Mouse (Mus musculus): ENCODE results near the gene Qtrt1. TPM values are rescaled to one million over a fixed set of nuclear protein-coding genes. Genes with fewer than 3 reads are reported as not detected.

Gene Qtrt1
- polyA plus RNA-seq, 1 experiment = not detected

- Histone ChIP-seq H3K4me3 (ENCODE audit: insufficient read depth, low read depth, low read length) (no peak overlapping the region), H3K27ac (ENCODE audit: insufficient read depth, low read depth, low read length) (no peak overlapping the region), H3K4me1 (ENCODE audit: control insufficient read depth, insufficient read depth, low read length) (peaks cover 9% of the 10 kb centered on the region; the same call in 1 of the 2 replicates)
- TF ChIP-seq POLR2A (IDR thresholded peaks at IDR 0.05; ENCODE audit: insufficient read depth, low read depth, low read length) (no peak), CTCF (IDR thresholded peaks at IDR 0.05; ENCODE audit: insufficient read depth, low read depth, low read length) (no peak)
These were observed 30.8 kb upstream of the Qtrt1 start for GRCm38 (mm10) chr9:21380868-21381267.

DNA sequence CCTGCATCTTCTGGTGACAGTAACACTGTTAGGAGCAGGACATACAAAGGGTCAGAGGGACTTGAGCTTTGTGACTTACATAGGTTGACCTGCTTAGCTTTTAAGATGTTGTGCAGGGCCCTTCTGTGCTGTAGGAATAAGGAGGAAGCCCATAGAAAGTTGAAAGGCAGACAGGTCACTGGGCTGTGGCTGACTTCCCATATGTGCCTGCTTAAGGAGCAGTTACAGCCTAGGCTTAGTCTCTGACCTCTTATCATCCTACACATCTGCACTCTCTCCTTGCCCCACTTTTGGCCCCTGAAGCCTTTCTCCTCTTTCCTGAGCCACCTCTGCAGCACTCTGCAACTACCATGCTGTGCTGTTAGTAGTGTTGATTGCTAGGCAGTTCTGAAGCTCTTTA is 27.7 kb upstream of the Qtrt1 start:
- Histone ChIP-seq H3K27ac (ENCODE audit: insufficient read depth, low read depth, low read length) (no peak overlapping the region), H3K4me1 (ENCODE audit: control insufficient read depth, insufficient read depth, low read length) (peaks cover 8% of the 10 kb centered on the region; the same call in 1 of the 2 replicates), H3K4me3 (ENCODE audit: insufficient read depth, low read depth, low read length) (no peak overlapping the region)
- TF ChIP-seq CTCF (IDR thresholded peaks at IDR 0.05; ENCODE audit: insufficient read depth, low read depth, low read length) = no peak
- no peak for TF ChIP-seq POLR2A (IDR thresholded peaks at IDR 0.05; ENCODE audit: insufficient read depth, low read depth, low read length)

DNA sequence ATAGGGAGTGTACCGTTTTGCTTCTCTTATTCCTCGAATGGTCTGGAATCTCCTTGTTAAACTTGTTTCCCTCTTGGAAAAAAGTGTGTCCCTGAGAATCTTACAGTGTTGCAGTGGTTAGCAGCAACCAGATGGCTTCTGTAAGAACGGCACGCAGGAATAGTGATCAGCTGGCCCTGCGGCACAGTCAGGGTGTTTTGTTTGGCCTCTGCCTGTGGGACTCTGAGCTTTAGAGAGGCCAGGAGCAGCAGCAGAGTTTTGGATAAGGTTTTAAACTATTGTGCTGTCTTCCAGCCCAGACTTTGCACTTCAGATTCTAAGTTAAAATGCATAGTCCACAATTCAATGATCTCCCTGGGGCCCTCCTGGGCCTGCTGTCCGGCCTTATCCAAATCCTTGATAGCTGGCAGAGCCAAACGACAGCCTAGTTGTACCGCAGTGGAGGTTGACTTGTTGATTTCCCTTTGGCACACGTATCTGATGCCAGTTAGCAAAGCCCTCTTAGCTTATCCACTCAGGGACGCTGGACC is 18.9 kb upstream of the Qtrt1 start:
- WGBS = 85% methylated on average over 10 of the region's 10 CpGs
- Histone ChIP-seq H3K4me1 (ENCODE audit: control insufficient read depth, insufficient read depth, low read length) (0 out of 2 replicates have a peak, but pooled peaks cover 5% of the 10 kb centered on the region), H3K4me3 (ENCODE audit: insufficient read depth, low read depth, low read length) (no peak overlapping the region), H3K27ac (ENCODE audit: insufficient read depth, low read depth, low read length) (no peak overlapping the region)
- TF ChIP-seq CTCF (IDR thresholded peaks at IDR 0.05; ENCODE audit: insufficient read depth, low read depth, low read length) (no peak), POLR2A (IDR thresholded peaks at IDR 0.05; ENCODE audit: insufficient read depth, low read depth, low read length) (no peak)

GRCm38 (mm10) chr9:21395692-21396091 is 15.9 kb upstream of the Qtrt1 start:
- 90% methylated on average over 3 of the region's 3 CpGs for WGBS
- Histone ChIP-seq H3K4me1 (ENCODE audit: control insufficient read depth, insufficient read depth, low read length) (no peaks in the 10 kb centered on the region), H3K4me3 (ENCODE audit: insufficient read depth, low read depth, low read length) (no peak overlapping the region), H3K27ac (ENCODE audit: insufficient read depth, low read depth, low read length) (no peak overlapping the region)
- TF ChIP-seq POLR2A (IDR thresholded peaks at IDR 0.05; ENCODE audit: insufficient read depth, low read depth, low read length) (no peak), CTCF (IDR thresholded peaks at IDR 0.05; ENCODE audit: insufficient read depth, low read depth, low read length) (no peak)

DNA sequence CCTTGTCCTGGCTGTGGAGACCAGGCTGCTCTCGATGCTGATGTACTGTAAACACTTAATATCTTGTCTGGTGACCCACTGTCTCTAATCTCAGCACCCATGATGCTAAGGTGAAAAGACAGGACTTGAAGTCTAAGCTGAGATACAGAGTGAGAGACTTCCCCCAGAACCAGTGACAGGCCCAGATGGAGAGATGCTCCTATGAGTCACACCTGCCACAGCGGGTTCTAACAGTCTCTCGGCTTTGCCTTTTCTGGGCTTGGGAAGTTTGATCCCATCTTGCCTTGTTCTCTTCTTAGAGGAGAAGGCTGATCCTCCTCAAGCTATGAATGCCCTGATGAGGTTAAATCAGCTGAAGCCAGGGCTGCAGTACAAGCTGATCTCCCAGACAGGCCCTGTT is 14.5 kb upstream of the Qtrt1 start:
- 88% methylated on average over 3 of the region's 3 CpGs for WGBS
- H3K4me3 ChIP-seq (ENCODE audit: insufficient read depth, low read depth, low read length) = no peak overlapping the region
- no peaks in the 10 kb centered on the region for H3K4me1 ChIP-seq (ENCODE audit: control insufficient read depth, insufficient read depth, low read length)
- no peak overlapping the region for H3K27ac ChIP-seq (ENCODE audit: insufficient read depth, low read depth, low read length)
- TF ChIP-seq POLR2A (IDR thresholded peaks at IDR 0.05; ENCODE audit: insufficient read depth, low read depth, low read length) (no peak), CTCF (IDR thresholded peaks at IDR 0.05; ENCODE audit: insufficient read depth, low read depth, low read length) (no peak)

DNA sequence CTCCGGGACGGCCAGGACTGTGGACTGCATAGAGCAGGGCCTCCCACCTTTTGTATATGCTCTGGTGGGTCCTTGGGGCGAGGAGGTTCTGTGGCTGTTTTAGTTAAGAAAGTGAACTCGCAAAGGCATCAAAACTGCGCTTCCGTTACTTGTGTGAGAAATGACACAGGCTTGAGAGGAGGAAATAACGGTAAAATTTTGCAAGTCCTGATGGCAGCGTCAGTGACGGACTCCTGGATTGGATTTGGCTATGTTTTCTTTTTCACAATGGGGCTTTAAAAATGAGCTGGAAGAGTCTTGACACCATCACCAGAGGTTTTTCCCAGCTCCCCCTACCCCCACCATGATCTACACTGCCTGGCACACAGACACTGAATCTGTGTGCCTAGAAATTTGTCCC is 10.6 kb upstream of the Qtrt1 start:
- H3K4me1 ChIP-seq (ENCODE audit: control insufficient read depth, insufficient read depth, low read length) = 0 out of 2 replicates have a peak, but pooled peaks cover 2% of the 10 kb centered on the region
- TF ChIP-seq POLR2A (IDR thresholded peaks at IDR 0.05; ENCODE audit: insufficient read depth, low read depth, low read length) (no peak), CTCF (IDR thresholded peaks at IDR 0.05; ENCODE audit: insufficient read depth, low read depth, low read length) (no peak)
- no peak overlapping the region for H3K27ac ChIP-seq (ENCODE audit: insufficient read depth, low read depth, low read length)
- WGBS = 85% methylated on average over 9 of the region's 9 CpGs
- no peak overlapping the region for H3K4me3 ChIP-seq (ENCODE audit: insufficient read depth, low read depth, low read length)

DNA sequence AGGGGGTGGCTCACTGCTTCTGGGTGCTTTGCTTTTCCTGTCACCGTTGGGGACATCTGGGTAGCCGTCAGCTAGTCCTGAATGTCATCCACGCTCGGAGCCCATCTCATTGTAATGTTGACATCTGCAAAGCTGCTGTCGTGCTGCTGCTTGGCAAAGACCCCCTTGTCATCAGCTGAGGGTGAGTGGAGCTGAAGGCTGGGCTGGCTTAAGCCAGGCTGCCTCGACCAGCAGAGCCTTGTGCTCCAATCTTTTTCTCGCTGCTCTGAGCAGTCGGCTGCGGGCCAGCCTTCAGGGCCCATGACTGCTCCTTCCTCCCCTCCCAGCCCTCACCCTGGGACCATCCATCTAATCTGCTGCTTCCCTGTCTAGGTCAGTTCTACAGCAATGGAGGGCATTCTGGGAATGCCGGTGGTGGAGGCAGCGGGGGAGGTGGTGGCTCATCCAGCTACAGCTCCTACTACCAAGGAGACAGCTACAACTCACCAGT is 8.8 kb upstream of the Qtrt1 start:
- TF ChIP-seq CTCF (IDR thresholded peaks at IDR 0.05; ENCODE audit: insufficient read depth, low read depth, low read length) = no peak
- TF ChIP-seq POLR2A (IDR thresholded peaks at IDR 0.05; ENCODE audit: insufficient read depth, low read depth, low read length) = no peak
- no peak overlapping the region for H3K27ac ChIP-seq (ENCODE audit: insufficient read depth, low read depth, low read length)
- H3K4me1 ChIP-seq (ENCODE audit: control insufficient read depth, insufficient read depth, low read length) = 0 out of 2 replicates have a peak, but pooled peaks cover 2% of the 10 kb centered on the region
- no peak overlapping the region for H3K4me3 ChIP-seq (ENCODE audit: insufficient read depth, low read depth, low read length)
- WGBS = 77% methylated on average over 11 of the region's 11 CpGs

DNA sequence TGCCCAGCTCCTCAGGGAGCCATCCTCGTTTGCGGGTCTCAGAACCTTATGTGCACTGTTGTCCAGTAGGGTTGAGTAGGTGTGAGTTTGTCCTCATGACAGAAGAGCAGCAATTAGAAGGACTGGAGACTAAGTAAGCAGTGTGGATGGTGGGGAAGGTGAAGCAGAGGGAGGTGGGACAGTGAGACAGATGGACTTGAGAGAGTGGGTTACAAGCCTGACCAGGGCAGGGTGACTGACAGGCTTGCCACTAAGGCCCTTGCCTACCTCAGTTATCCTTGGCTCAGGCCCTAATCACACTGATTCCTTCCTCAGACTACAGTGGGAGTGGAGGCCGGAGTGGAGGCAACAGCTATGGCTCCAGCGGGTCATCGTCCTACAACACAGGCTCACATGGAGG is 7.9 kb upstream of the Qtrt1 start:
- H3K4me3 ChIP-seq (ENCODE audit: insufficient read depth, low read depth, low read length) = no peak overlapping the region
- H3K4me1 ChIP-seq (ENCODE audit: control insufficient read depth, insufficient read depth, low read length) = 0 out of 2 replicates have a peak, but pooled peaks cover 2% of the 10 kb centered on the region
- TF ChIP-seq CTCF (IDR thresholded peaks at IDR 0.05; ENCODE audit: insufficient read depth, low read depth, low read length) (no peak), POLR2A (IDR thresholded peaks at IDR 0.05; ENCODE audit: insufficient read depth, low read depth, low read length) (no peak)
- WGBS = 94% methylated on average over 5 of the region's 5 CpGs
- no peak overlapping the region for H3K27ac ChIP-seq (ENCODE audit: insufficient read depth, low read depth, low read length)

GRCm38 (mm10) chr9:21405525-21405924 is 6.1 kb upstream of the Qtrt1 start:
- Histone ChIP-seq H3K27ac (ENCODE audit: insufficient read depth, low read depth, low read length) (no peak overlapping the region), H3K4me1 (ENCODE audit: control insufficient read depth, insufficient read depth, low read length) (0 out of 2 replicates have a peak, but pooled peaks cover 2% of the 10 kb centered on the region), H3K4me3 (ENCODE audit: insufficient read depth, low read depth, low read length) (no peak overlapping the region)
- TF ChIP-seq CTCF (IDR thresholded peaks at IDR 0.05; ENCODE audit: insufficient read depth, low read depth, low read length) (no peak), POLR2A (IDR thresholded peaks at IDR 0.05; ENCODE audit: insufficient read depth, low read depth, low read length) (no peak)
- 66% methylated on average over 4 of the region's 4 CpGs for WGBS
